Mouse (Mus musculus) limb, embryonic 15.5 days (tissue): ENCODE measurements around the gene Vsx1. TPM values are rescaled to one million over a fixed set of nuclear protein-coding genes. Genes with fewer than 3 reads are reported as not detected.
A peak's percentile ranks its signal among the peaks of the same experiment; 100 is the strongest.

Experiments used
- ATAC-seq: fragments of 200-750 bp; cut with Nextera tagmentation; 2 replicates; pipeline ENCODE4 v1.8.0; 2017; ENCODE audit warnings: low read depth, moderate TSS enrichment; ENCODE audit not compliant: insufficient number of reproducible peaks, low FRiP score, low TSS enrichment
- H3K27ac ChIP-seq: fragments of 300-500 bp; sonication (generic); 2 replicates; pipeline ENCODE4 v1.5.1; 2015; ENCODE audit warnings: moderate library complexity, mild to moderate bottlenecking, inconsistent platforms
- H3K27me3 ChIP-seq: fragments of 300-500 bp; sonication (generic); 2 replicates; pipeline ENCODE4 v1.6.1; 2015; ENCODE audit warnings: inconsistent platforms
- H3K36me3 ChIP-seq: fragments of 300-500 bp; sonication (generic); 2 replicates; pipeline ENCODE4 v1.6.1; 2015; ENCODE audit warnings: inconsistent platforms
- H3K4me1 ChIP-seq: fragments of 300-500 bp; sonication (generic); 2 replicates; pipeline ENCODE4 v1.6.1; 2015; ENCODE audit warnings: inconsistent platforms
- H3K4me2 ChIP-seq: fragments of 300-500 bp; sonication (generic); 2 replicates; pipeline ENCODE4 v1.6.1; 2015; ENCODE audit warnings: mild to moderate bottlenecking, inconsistent platforms
- H3K4me3 ChIP-seq: fragments of 300-500 bp; sonication (generic); 2 replicates; pipeline ENCODE4 v1.5.1; 2015; ENCODE audit warnings: mild to moderate bottlenecking, inconsistent platforms
- H3K9ac ChIP-seq: fragments of 300-500 bp; sonication (generic); 2 replicates; pipeline ENCODE4 v1.6.1; 2015; ENCODE audit warnings: inconsistent platforms
- H3K9me3 ChIP-seq: fragments of 300-500 bp; sonication (generic); 2 replicates; pipeline ENCODE4 v1.6.1; 2016; ENCODE audit warnings: inconsistent platforms
- WGBS: fragments of 180-500 bp; shearing (Covaris S2); methylation state at CpG from one replicate; pipeline ENCODE4 v1.1.7; 2015; 5-methylcytosine and 5-hydroxymethylcytosine counted together
- polyA plus RNA-seq: library from polyadenylated mRNA; unstranded; fragments of >200 nt; fragmentation: Nextera tagmentation; extraction: Ambion mirVana; gene quantifications from 2 replicates; pipeline ENCODE4 v1.2.1, GENCODE M21; 2015

Vsx1 gene
- not detected in 2 replicates for polyA plus RNA-seq

- H3K36me3 ChIP-seq = no peaks in the 10 kb centered on the region
- H3K4me1 ChIP-seq = peaks cover 14% of the 10 kb centered on the region
- H3K27me3 ChIP-seq = peaks cover 81% of the 10 kb centered on the region
- peak within 1 kb of the TSS; percentile 82 for H3K4me2 ChIP-seq
- no peaks in the 10 kb centered on the region for H3K9me3 ChIP-seq
- no peak within 1 kb of the TSS for H3K27ac ChIP-seq
- H3K4me3 ChIP-seq = peak within 1 kb of the TSS; percentile 41
- WGBS = 50% methylated on average over 16 of the region's 16 CpGs
- no peak for ATAC-seq
- H3K9ac ChIP-seq = peak within 1 kb of the TSS; percentile 23; the same call in 1 of the 2 replicates
These were observed at the start of gene Vsx1 for GRCm38 (mm10) chr2:150689223-150689800. TSS of gene Vsx1 (minus strand) at chr2:150689360.

DNA sequence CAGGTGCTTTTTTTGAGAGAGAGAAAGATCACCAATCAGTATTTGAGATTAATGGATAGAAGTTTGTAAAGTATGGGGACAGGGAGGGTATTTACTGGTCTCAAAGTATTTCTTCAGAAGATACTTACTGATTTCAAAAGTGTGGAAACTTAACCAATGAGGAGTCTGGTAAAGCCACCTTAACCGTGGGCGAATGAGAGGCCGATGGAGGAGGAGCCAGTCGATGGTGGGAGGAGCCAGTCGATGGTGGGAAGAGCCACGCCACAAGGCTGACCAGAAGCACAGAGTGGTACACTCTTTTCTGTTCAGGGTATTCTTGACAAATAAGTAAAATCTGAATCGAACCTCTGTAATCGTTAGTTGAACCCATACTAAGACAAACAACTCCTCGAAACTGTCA, 48.7 kb upstream of the Vsx1 start:
- no peaks in the 10 kb centered on the region for H3K4me1 ChIP-seq
- H3K36me3 ChIP-seq = no peaks in the 10 kb centered on the region
- H3K27me3 ChIP-seq = no peaks in the 10 kb centered on the region
- H3K4me2 ChIP-seq = no peak overlapping the region
- H3K9me3 ChIP-seq = no peaks in the 10 kb centered on the region
- no peak overlapping the region for H3K4me3 ChIP-seq
- no peak for ATAC-seq
- H3K9ac ChIP-seq = no peak overlapping the region
- WGBS = 74% methylated on average over 9 of the region's 9 CpGs
- H3K27ac ChIP-seq = no peak overlapping the region

DNA sequence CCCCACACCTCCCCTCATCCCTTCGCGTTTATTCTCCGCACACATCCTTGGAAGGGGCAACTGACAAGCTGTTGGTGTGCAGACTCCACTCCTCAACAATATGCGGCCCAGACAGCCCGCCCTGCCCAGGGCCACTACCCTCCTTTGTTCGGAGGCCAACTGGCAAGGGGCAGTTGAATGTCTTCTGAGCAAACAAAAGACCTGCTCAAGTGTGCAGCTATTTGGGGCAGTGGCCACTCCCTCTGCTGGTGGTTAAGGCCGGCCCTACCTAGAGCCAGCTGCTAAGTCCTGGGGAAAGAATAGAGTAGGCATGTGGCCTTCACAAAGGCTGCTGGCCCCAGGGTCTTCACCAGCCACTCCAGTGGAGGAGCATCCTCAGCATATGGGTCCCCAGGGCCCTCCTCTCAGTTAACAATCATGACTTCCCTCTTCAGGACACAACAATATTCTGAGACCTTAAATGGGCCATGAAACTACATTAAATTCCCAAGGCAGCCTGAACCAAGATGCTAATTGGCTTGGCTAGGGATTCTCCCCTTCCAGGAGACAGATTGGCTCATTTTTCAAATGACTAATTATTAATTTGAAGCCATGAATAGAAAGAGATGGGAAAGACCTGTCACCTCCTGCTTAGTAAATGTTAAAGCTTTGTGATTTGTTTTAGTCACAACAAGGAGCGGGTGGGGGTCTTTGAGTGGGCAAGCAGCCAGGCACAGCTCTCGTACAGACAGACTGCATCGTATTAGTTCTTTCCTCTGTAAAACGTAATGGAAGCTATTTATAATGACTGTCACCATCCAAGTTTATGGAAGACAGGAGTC, 46.8 kb upstream of the Vsx1 start:
- no peak overlapping the region for H3K9ac ChIP-seq
- no peaks in the 10 kb centered on the region for H3K36me3 ChIP-seq
- WGBS = 65% methylated on average over 11 of the region's 11 CpGs
- no peaks in the 10 kb centered on the region for H3K4me1 ChIP-seq
- no peaks in the 10 kb centered on the region for H3K9me3 ChIP-seq
- H3K27ac ChIP-seq = no peak overlapping the region
- H3K4me3 ChIP-seq = no peak overlapping the region
- no peak overlapping the region for H3K4me2 ChIP-seq
- no peak for ATAC-seq
- H3K27me3 ChIP-seq = no peaks in the 10 kb centered on the region

DNA sequence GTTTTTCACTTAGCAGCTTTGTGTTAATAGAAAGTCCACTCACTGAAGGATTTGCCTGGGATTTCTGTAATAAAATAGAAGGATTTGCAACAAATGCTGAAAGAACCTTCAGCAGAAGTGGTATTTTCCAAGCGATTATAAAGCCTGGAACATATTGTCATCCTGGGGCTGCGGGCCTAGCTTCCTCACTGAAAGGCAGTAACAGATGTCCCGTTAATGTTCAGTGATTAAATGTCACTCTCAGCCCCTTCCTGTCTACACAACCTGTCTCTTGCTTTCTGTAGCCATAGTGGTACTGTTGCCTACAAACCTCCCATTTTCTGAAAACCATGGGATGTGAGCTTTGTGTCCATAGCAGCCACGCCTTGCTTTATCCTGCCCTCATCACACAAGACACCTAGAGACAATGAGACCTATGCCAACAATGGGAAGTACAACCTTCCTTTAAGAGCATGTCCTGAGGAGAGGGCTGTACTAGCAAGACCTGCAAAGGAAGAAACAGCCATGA, 23.1 kb upstream of the Vsx1 start:
- no peak overlapping the region for H3K4me3 ChIP-seq
- WGBS = 57% methylated on average over 4 of the region's 4 CpGs
- H3K9me3 ChIP-seq = no peaks in the 10 kb centered on the region
- H3K36me3 ChIP-seq = no peaks in the 10 kb centered on the region
- ATAC-seq = no peak
- no peak overlapping the region for H3K27ac ChIP-seq
- no peak overlapping the region for H3K4me2 ChIP-seq
- no peaks in the 10 kb centered on the region for H3K27me3 ChIP-seq
- no peaks in the 10 kb centered on the region for H3K4me1 ChIP-seq
- H3K9ac ChIP-seq = no peak overlapping the region

- Histone ChIP-seq H3K4me3 (no peak overlapping the region), H3K4me2 (no peak overlapping the region), H3K9me3 (no peaks in the 10 kb centered on the region), H3K36me3 (no peaks in the 10 kb centered on the region), H3K27ac (no peak overlapping the region), H3K4me1 (peaks cover 14% of the 10 kb centered on the region), H3K27me3 (peaks cover 64% of the 10 kb centered on the region), H3K9ac (no peak overlapping the region)
- WGBS = 74% methylated on average over 6 of the region's 6 CpGs
- ATAC-seq = no peak
These were observed 2.5 kb upstream of the Vsx1 start for GRCm38 (mm10) chr2:150691481-150692170.

- 8% methylated on average over 11 of the region's 11 CpGs for WGBS
- no peaks in the 10 kb centered on the region for H3K9me3 ChIP-seq
- no peak overlapping the region for H3K4me2 ChIP-seq
- ATAC-seq = no peak
- no peak overlapping the region for H3K9ac ChIP-seq
- H3K36me3 ChIP-seq = no peaks in the 10 kb centered on the region
- no peak overlapping the region for H3K27ac ChIP-seq
- H3K4me3 ChIP-seq = no peak overlapping the region
- peaks cover 78% of the 10 kb centered on the region for H3K27me3 ChIP-seq
- H3K4me1 ChIP-seq = peaks cover 14% of the 10 kb centered on the region
These were observed 1.1 kb upstream of the Vsx1 start for GRCm38 (mm10) chr2:150690216-150690615.

DNA sequence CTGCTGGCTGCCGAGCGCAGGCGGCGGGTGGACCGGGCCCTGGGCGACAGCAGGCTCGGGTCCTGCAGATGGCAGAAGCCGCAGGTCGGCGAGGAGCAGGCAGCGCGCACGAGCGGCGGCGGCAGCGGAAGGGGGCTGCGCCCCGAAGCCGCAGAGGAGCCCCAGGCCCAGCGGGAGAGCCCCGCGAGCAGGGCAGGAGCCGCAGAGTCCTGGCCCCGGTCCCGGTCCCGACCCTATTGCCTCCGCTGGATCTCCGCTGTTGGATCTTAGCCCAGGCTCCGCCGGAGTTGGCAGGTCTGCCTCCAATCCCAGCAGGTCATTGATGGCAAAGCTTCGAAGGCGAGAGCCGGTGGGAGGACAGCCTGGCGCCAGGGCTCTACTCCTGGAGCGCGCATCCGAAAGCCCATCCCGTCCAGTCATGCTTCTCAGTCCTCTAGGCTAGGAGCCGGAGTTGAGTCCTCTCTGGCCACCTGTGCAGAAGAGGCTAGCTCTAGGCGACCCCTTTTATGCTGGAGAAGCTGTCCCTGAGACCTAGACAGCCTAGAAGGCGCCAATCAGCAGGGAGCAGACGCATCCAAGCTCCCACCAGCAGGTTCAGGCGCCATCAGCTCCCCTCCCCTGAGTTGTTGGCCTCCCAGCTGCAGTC, 496 bp downstream of the Vsx1 start:
- WGBS = under 1% methylated on average over 37 of the region's 44 CpGs
- no peak overlapping the region for H3K27ac ChIP-seq
- no peak for ATAC-seq
- peak overlapping the region; percentile 41 for H3K4me3 ChIP-seq
- no peaks in the 10 kb centered on the region for H3K36me3 ChIP-seq
- H3K27me3 ChIP-seq = peaks cover 82% of the 10 kb centered on the region
- H3K9me3 ChIP-seq = no peaks in the 10 kb centered on the region
- peak overlapping the region; percentile 23; the same call in 1 of the 2 replicates for H3K9ac ChIP-seq
- peaks cover 14% of the 10 kb centered on the region for H3K4me1 ChIP-seq
- peak overlapping the region; percentile 82 for H3K4me2 ChIP-seq

GRCm38 (mm10) chr2:150687871-150688540, 1.2 kb downstream of the Vsx1 start:
- H3K27me3 ChIP-seq = peaks cover 80% of the 10 kb centered on the region
- H3K4me1 ChIP-seq = peaks cover 14% of the 10 kb centered on the region
- H3K27ac ChIP-seq = no peak overlapping the region
- no peak for ATAC-seq
- WGBS = 3% methylated on average over 23 of the region's 23 CpGs
- peak overlapping the region; percentile 41 for H3K4me3 ChIP-seq
- H3K9me3 ChIP-seq = no peaks in the 10 kb centered on the region
- no peaks in the 10 kb centered on the region for H3K36me3 ChIP-seq
- peak overlapping the region; percentile 23; the same call in 1 of the 2 replicates for H3K9ac ChIP-seq
- H3K4me2 ChIP-seq = peak overlapping the region; percentile 82

- no peaks in the 10 kb centered on the region for H3K36me3 ChIP-seq
- no peak overlapping the region for H3K4me3 ChIP-seq
- H3K9ac ChIP-seq = no peak overlapping the region
- 87% methylated on average over 9 of the region's 9 CpGs for WGBS
- peaks cover 14% of the 10 kb centered on the region for H3K4me1 ChIP-seq
- no peak overlapping the region for H3K4me2 ChIP-seq
- H3K27me3 ChIP-seq = peaks cover 54% of the 10 kb centered on the region
- no peak for ATAC-seq
- H3K9me3 ChIP-seq = no peaks in the 10 kb centered on the region
- no peak overlapping the region for H3K27ac ChIP-seq
These were observed 3.8 kb downstream of the Vsx1 start for GRCm38 (mm10) chr2:150685389-150685788.

- peaks cover 45% of the 10 kb centered on the region for H3K27me3 ChIP-seq
- H3K36me3 ChIP-seq = no peaks in the 10 kb centered on the region
- no peak overlapping the region for H3K4me2 ChIP-seq
- 85% methylated on average over 12 of the region's 12 CpGs for WGBS
- no peak overlapping the region for H3K27ac ChIP-seq
- H3K9ac ChIP-seq = no peak overlapping the region
- no peak overlapping the region for H3K4me3 ChIP-seq
- H3K9me3 ChIP-seq = no peaks in the 10 kb centered on the region
- peaks cover 14% of the 10 kb centered on the region for H3K4me1 ChIP-seq
- no peak for ATAC-seq
These were observed 4.7 kb downstream of the Vsx1 start for GRCm38 (mm10) chr2:150684451-150684850.

GRCm38 (mm10) chr2:150681581-150681980, 7.6 kb downstream of the Vsx1 start:
- Histone ChIP-seq H3K9ac (no peak overlapping the region), H3K4me2 (no peak overlapping the region), H3K9me3 (no peaks in the 10 kb centered on the region), H3K4me3 (no peak overlapping the region), H3K27ac (no peak overlapping the region), H3K4me1 (no peaks in the 10 kb centered on the region), H3K36me3 (no peaks in the 10 kb centered on the region), H3K27me3 (peaks cover 21% of the 10 kb centered on the region)
- ATAC-seq = no peak
- WGBS = 67% methylated on average over 4 of the region's 4 CpGs
